Mouse (Mus musculus) T-cell, adult 2 months (primary cell): ENCODE data around the gene Sdk2.

Experiments used
- DNase-seq: peaks from one replicate; pipeline ENCODE4 v3.0.0; 2022; ENCODE audit warnings: low spot score

Sdk2 gene

GRCm38 (mm10) chr11:114066951-114067762 is at the start of gene Sdk2:
TSS of gene Sdk2 (minus strand) at chr11:114067046.
- DNase-seq, result no peak

GRCm38 (mm10) chr11:114115077-114115476 is 48.2 kb upstream of the Sdk2 start:
- DNase-seq, result no peak

GRCm38 (mm10) chr11:114114674-114115073 is 47.8 kb upstream of the Sdk2 start:
- no peak for DNase-seq

- DNase-seq, result no peak
Measured at GRCm38 (mm10) chr11:114110851-114111250, 44.0 kb upstream of the Sdk2 start.

- no peak for DNase-seq
Measured at GRCm38 (mm10) chr11:114093636-114094035, 26.8 kb upstream of the Sdk2 start.

GRCm38 (mm10) chr11:114093175-114093574 is 26.3 kb upstream of the Sdk2 start:
- DNase-seq, result no peak

- DNase-seq, result no peak
Measured at GRCm38 (mm10) chr11:114080606-114081005, 13.8 kb upstream of the Sdk2 start.

- DNase-seq, result no peak
Measured at GRCm38 (mm10) chr11:114072644-114073043, 5.8 kb upstream of the Sdk2 start.

GRCm38 (mm10) chr11:114071998-114072397 is 5.2 kb upstream of the Sdk2 start:
- no peak for DNase-seq

GRCm38 (mm10) chr11:114070881-114071280 is 4.0 kb upstream of the Sdk2 start:
- no peak for DNase-seq

GRCm38 (mm10) chr11:114070131-114070530 is 3.3 kb upstream of the Sdk2 start:
- no peak for DNase-seq

GRCm38 (mm10) chr11:114068390-114068789 is 1.5 kb upstream of the Sdk2 start:
- DNase-seq, result no peak

GRCm38 (mm10) chr11:114066098-114066950 is 522 bp downstream of the Sdk2 start:
- no peak for DNase-seq

- DNase-seq, result no peak
Measured at GRCm38 (mm10) chr11:114065596-114065995, 1.2 kb downstream of the Sdk2 start.

- DNase-seq, result no peak
Measured at GRCm38 (mm10) chr11:114064871-114065388, 1.9 kb downstream of the Sdk2 start.

GRCm38 (mm10) chr11:114061946-114062345 is 4.9 kb downstream of the Sdk2 start:
- no peak for DNase-seq

GRCm38 (mm10) chr11:114061265-114061664 is 5.6 kb downstream of the Sdk2 start:
- DNase-seq, result no peak

GRCm38 (mm10) chr11:114056351-114056750 is 10.5 kb downstream of the Sdk2 start:
- DNase-seq, result no peak

- no peak for DNase-seq
Measured at GRCm38 (mm10) chr11:114054581-114055315, 12.1 kb downstream of the Sdk2 start.

GRCm38 (mm10) chr11:114051361-114051760 is 15.5 kb downstream of the Sdk2 start:
- DNase-seq, result no peak

- DNase-seq, result no peak
Measured at GRCm38 (mm10) chr11:114050511-114050910, 16.3 kb downstream of the Sdk2 start.

- DNase-seq, result no peak
Measured at GRCm38 (mm10) chr11:114047887-114048331, 18.9 kb downstream of the Sdk2 start.
